Mouse (Mus musculus) thymus, postnatal 36 days (tissue): ENCODE measurements around the gene Lurap1.

Experiments
- DNase-seq, 2 experiments: peaks; one replicate each; pipeline ENCODE4 v3.0.0; 2022; ENCODE audit warnings: mixed read lengths in 2 of 2

Lurap1 gene

DNA sequence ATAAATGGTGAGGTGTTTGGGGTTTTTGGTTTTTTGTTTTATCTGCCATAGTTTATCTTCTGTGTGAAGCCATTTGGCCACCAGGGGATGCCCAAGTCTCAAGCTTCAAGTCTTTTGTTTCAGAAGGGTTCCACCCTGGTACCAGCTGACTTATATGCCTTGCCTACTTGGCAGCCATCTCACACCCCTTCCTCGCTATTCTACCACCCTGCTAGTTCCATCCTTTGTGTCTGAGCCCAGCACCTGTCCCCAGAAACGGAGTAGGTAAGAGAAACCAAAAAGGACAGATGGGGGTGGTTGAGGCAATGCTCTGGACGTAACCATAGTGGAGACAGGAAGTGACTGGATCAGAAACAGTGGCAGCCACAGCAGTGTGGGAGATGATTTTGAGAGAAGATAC, 8.8 kb upstream of the Lurap1 start:
- peak; percentile 52 to 56 for DNase-seq

GRCm38 (mm10) chr4:116157882-116158281, 6.7 kb upstream of the Lurap1 start:
- DNase-seq: no peak

DNA sequence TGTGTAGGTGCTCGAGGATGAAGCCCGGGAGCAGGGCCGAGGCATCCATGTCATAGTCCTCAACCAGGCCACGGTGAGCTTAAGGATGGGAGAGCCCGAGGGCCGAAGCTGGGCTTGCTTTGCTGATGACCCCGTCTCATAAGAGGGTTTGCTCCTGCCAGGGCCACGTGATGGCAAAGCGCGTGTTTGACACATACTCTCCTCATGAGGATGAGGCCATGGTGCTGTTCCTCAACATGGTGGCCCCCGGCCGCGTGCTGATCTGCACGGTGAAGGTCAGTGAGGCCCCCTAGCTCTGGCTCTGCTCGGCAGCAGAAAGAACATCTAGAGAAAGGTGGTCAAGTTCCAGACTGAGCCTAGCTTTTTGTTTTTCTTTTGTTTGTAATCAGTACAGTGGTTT, 1.6 kb upstream of the Lurap1 start:
- no peak for DNase-seq

GRCm38 (mm10) chr4:116150862-116151221, 296 bp downstream of the Lurap1 start:
- DNase-seq: no peak

- DNase-seq: peak; percentile 71 to 73
These were observed 829 bp downstream of the Lurap1 start for GRCm38 (mm10) chr4:116150156-116150861.

DNA sequence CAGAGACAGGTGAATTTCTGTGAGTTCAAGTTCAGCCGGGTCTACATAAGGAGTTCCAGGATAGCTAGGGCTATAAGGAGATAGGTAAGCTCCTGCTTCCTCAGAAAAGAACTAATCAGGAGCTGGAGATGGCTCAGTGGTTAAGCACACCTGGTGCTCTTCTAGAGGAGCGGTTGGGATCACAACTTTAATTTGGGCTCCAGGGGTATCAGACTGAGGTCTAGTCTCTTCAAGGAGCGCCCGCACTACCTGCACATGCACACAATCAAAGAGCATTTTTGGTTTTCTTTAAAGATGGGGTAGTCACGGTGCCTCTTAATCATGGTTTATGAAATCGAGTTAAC, 1.4 kb downstream of the Lurap1 start:
- DNase-seq: no peak

- DNase-seq: peak; percentile 58 to 68
These were observed 7.0 kb downstream of the Lurap1 start for GRCm38 (mm10) chr4:116143891-116144717.

DNA sequence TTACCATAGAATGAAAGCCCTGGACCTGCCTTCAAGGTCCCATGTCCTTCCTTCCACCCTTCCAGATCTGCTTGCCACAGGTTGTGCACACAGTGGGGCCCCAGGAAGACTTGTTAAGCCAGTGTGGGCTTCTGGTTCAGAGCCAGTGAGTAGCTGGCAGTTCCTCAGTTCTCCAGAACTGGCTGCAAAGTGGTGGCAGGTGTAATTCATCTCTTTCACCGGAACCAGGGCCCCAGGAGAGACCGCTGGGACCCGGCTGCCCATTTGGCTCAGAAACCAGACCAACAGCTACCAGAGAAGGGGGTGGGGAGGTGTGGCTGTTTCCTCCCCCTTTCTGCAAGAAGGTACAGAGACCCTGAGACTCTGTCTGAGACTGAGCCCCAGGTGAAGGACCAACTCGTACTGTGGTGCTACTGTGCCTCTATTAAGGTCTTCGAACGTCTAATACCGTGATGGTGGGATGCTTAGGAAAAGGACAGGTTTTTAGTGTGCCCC, 7.8 kb downstream of the Lurap1 start:
- DNase-seq: no peak

DNA sequence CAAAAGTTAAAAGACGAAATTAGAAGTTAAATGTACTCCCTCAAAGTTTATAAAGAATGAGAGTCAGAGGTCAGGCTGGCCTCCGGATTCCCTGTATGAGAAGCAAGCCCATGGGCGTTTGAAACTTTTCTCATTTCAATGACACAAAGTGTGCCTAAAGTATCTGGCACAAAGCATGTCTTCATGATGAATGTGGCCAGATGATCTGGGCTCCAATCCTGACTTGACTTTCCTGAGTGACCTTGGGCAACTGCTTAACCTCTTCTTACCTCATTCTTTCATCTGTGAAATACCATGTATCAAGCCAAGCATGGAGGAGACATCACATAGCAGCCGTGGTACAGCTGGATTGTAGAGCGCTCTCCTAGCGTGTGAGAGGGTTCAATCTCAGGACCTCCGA, 8.9 kb downstream of the Lurap1 start:
- no peak for DNase-seq

- no peak for DNase-seq
These were observed 9.4 kb downstream of the Lurap1 start for GRCm38 (mm10) chr4:116141736-116142135.

GRCm38 (mm10) chr4:116140801-116141574, 10.2 kb downstream of the Lurap1 start:
- DNase-seq: no peak

GRCm38 (mm10) chr4:116137421-116137996, 13.6 kb downstream of the Lurap1 start:
- no peak for DNase-seq

DNA sequence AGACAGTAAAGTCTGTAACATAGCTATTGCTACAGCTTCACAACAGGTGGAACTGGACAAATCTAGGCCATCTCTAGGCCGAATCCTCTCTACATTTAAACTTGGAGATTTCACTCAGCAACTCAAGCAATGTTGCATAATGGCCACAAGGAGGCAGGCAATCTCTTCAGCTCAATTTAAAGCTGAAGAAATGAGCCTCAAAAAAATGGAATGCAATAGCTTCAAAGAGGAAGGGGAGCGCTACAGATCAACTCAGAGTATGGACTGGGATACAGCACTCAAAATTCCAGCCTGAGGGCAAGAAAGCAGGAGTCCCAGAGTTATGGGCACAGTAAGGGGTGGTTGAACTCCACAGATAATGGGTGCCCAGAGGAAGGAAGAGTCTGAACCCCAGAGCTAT, 16.1 kb downstream of the Lurap1 start:
- no peak for DNase-seq

DNA sequence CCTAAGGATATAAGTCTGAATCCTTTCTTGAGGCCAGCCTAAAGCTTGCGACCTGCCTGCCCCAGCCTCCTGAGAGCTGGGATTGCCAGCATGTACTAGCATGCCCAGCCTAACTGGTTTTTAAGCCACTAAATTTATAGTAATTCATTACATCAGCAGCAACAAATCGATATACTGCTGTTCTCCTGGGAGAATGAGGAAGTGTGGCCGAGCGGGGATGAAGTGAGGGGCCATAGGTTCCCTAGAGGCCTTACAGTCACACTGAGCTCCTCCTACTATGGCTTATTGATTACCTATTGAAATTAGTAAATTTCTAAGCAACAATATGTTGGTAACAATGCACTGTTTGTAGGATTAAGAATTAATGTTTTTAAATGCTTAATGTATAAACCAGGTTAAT, 18.0 kb downstream of the Lurap1 start:
- no peak for DNase-seq

GRCm38 (mm10) chr4:116127956-116128355, 23.2 kb downstream of the Lurap1 start:
- no peak for DNase-seq

- no peak for DNase-seq
These were observed 25.2 kb downstream of the Lurap1 start for GRCm38 (mm10) chr4:116125803-116126386.

DNA sequence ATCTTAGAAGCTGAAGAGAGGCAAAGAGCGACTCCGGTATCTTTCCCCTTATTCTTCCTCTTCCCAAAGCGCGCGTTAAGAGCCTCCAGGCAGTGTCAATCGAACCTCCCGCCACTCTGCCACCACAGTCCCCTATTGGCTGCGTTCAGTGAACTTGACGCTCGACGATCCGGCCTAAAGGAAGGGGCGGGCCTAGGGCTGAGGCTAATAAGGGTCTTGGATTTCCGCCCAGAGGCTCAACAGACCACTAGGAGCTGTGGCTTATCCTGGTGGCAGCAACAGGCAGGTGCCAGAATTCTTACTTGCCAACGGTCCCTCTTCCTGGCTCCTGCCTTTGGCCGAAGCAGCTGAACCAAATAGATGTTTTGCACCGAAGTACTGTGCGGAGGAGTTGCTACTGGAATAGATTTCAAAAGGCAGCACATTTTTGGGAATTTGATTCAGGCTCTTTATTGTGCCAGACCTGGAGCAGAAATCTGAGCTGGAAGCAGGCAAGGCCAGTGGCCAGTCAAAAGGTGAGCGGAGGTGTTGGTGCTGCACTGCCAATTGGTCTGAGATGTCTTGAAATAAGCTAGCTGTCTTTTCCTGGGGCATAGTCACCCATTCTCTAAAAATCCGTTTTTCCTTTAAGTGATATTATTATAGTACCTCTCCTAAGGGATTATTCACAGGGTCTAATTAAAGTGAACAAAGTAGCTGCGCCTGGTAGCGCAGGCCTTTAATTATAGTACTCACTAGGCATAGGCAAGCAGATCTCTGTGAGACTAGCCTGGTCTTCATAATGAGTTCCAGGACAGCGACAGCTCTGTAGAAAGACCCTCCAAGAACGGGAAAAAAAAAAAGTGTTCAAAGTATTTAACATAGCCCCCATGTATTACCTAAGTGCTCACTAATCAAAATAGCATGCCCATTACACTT, 27.3 kb downstream of the Lurap1 start, which contains the start of the genes Rad54l and Pomgnt1:
Gene Rad54l, minus strand, starts transcription at position 89 of the 918 bp plus-strand sequence.
Gene Pomgnt1, plus strand, starts transcription at position 239 of the 918 bp plus-strand sequence.
- peak; percentile 71 to 81 for DNase-seq

GRCm38 (mm10) chr4:116122762-116123161, 28.4 kb downstream of the Lurap1 start:
- DNase-seq: no peak

DNA sequence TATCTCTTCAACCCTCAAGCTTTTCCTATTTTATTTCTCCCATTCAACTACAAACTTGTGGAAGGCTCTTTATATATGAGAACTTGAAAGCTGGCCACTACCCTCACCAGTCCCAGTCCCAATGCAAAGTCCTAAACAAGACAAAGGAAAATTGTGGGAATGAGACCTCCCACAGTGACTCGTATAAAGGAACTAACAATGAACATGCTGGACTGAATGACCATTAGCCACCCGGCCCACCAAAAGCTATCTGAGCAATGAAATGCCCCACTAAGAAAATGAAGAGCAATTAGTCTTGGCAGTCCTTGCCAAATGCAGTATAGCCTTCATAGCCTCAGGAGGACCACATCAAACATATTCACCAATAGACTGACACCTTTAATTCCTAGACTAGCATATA, 39.7 kb downstream of the Lurap1 start:
- no peak for DNase-seq

GRCm38 (mm10) chr4:116110695-116111094, 40.4 kb downstream of the Lurap1 start:
- DNase-seq: no peak

- DNase-seq: no peak
These were observed 45.9 kb downstream of the Lurap1 start for GRCm38 (mm10) chr4:116105278-116105677.
